ENCODE assay signal across 13 mouse cellular contexts in the genomic region with DNA sequence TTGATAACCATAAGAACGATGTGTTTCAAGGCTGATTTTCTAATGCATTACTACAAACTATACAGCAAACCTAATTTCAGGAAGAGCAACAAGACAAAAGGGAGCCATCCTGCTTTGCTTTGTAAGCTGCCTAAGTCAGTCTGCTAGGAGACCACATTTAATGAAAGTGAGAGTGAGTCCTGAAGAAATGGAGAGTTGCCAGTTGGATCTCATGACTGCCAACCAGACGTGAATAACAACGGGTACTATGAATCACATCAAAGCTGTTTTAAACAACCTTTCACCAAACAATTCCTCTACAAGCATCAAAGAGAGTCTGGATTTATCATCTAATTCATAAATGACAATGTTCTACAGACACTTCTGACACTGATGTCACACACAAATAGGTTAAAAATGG. TPM values are rescaled to one million over a fixed set of nuclear protein-coding genes. Genes with fewer than 3 reads are reported as not detected.
DNase-seq lines count a peak whose midpoint lies in the region; ATAC-seq and TF ChIP-seq lines count a peak whose summit lies in the region.
"Had no signal": no experiment of that assay in that cellular context is flagged by ENCODE, and none has a peak within 500 bp of the region (broad histone marks: within the 10 kb centered on the region; RNA-seq: fewer than 3 reads in every experiment).

No protein-coding gene starts in this region.

- TF ChIP-seq POLR2A in lung, adult 2 months (IDR thresholded peaks at IDR 0.05; ENCODE audit: borderline replicate concordance, extremely low read depth, low read depth, low read length), result no peak
- no peak for TF ChIP-seq POLR2A in myocyte (IDR thresholded peaks at IDR 0.05; ENCODE audit: insufficient read length, low read depth)

- 0 out of 2 replicates have a peak overlapping the region, but pooled peaks have one; percentile 7 for H3K27ac ChIP-seq in heart, postnatal 0 days (ENCODE audit: low read depth)
- H3K27ac ChIP-seq in heart, embryonic 12.5 days (ENCODE audit: poor library complexity, severe bottlenecking), result no peak overlapping the region
- H3K27ac ChIP-seq in lung, postnatal 0 days (ENCODE audit: low read length), result no peak overlapping the region

- no peaks in the 10 kb centered on the region for H3K27me3 ChIP-seq in heart, postnatal 0 days (ENCODE audit: control insufficient read depth, insufficient read depth, low read length)
- no peaks in the 10 kb centered on the region for H3K27me3 ChIP-seq in heart, embryonic 12.5 days (replicated peaks)
- H3K27me3 ChIP-seq in lung, postnatal 0 days (replicated peaks; ENCODE audit: insufficient read depth, low read length), result no peaks in the 10 kb centered on the region
- H3K27me3 ChIP-seq in myocyte (ENCODE audit: control insufficient read depth, insufficient read depth, insufficient read length), result no peaks in the 10 kb centered on the region

- H3ac ChIP-seq in myocyte (ENCODE audit: control insufficient read depth, insufficient read length), result no peak overlapping the region

- DNase-seq in adrenal gland, postnatal 10 days, result peak; percentile 34
- no peak for DNase-seq in adrenal gland, postnatal 4 days (ENCODE audit: low spot score in 2 of 2)
- peak; percentile 65 for DNase-seq in heart, postnatal 0 days (ENCODE audit: low spot score)
- DNase-seq in lung, postnatal 0 days (ENCODE audit: low spot score), result peak; percentile 57
- no peak for DNase-seq in lung, adult 2 months
- DNase-seq: B cell, adult 2 months; cerebellum, adult 11-12 months; embryo, embryonic 11 days; kidney, postnatal 4 days had no signal

- no peaks in the 10 kb centered on the region for H3K79me2 ChIP-seq in myocyte (ENCODE audit: control insufficient read depth, insufficient read depth)

- TF ChIP-seq CTCF in heart, postnatal 0 days (IDR thresholded peaks at IDR 0.05; ENCODE audit: low read depth), result no peak
- no peak for TF ChIP-seq CTCF in lung, postnatal 0 days (IDR thresholded peaks at IDR 0.05)
- no peak for TF ChIP-seq CTCF in lung, adult 2 months (IDR thresholded peaks at IDR 0.05; ENCODE audit: insufficient read depth, low read length)

- H3K4me3 ChIP-seq in heart, postnatal 0 days (ENCODE audit: low read depth, low read length), result no peak overlapping the region
- no peak overlapping the region for H3K4me3 ChIP-seq in heart, embryonic 12.5 days
- H3K4me3 ChIP-seq in lung, postnatal 0 days (ENCODE audit: low read depth, low read length), result no peak overlapping the region
- no peak overlapping the region for H3K4me3 ChIP-seq in lung, adult 2 months (replicated peaks; ENCODE audit: extremely low read depth, low read depth, low read length)
- no peak overlapping the region for H3K4me3 ChIP-seq in myocyte
- H3K4me3 ChIP-seq: erythroblast, embryonic 14.5 days had no signal

- WGBS in heart, postnatal 0 days, result 20% methylated on average over 3 of the region's 3 CpGs
- 41% methylated on average over 3 of the region's 3 CpGs for WGBS in heart, embryonic 12.5 days
- 32% methylated on average over 3 of the region's 3 CpGs for WGBS in lung, postnatal 0 days
- WGBS in lung, adult 2 months, result 22% methylated on average over 3 of the region's 3 CpGs

- no peak overlapping the region for H3K9ac ChIP-seq in heart, postnatal 0 days (replicated peaks; ENCODE audit: low read depth, low read length)
- no peak overlapping the region for H3K9ac ChIP-seq in heart, embryonic 12.5 days
- no peak overlapping the region for H3K9ac ChIP-seq in lung, postnatal 0 days (replicated peaks; ENCODE audit: low read depth)

- H3K4me1 ChIP-seq in heart, postnatal 0 days (ENCODE audit: control insufficient read depth, insufficient read depth), result peaks cover 19% of the 10 kb centered on the region
- peaks cover 46% of the 10 kb centered on the region for H3K4me1 ChIP-seq in heart, embryonic 12.5 days (replicated peaks)
- peaks cover 5% of the 10 kb centered on the region; the same call in 1 of the 2 replicates for H3K4me1 ChIP-seq in lung, postnatal 0 days (ENCODE audit: insufficient read depth, low read depth, low read length)
- peaks cover 7% of the 10 kb centered on the region for H3K4me1 ChIP-seq in lung, adult 2 months (ENCODE audit: control insufficient read depth, insufficient read depth, low read length)

- ATAC-seq in heart, postnatal 0 days (ENCODE audit: insufficient read depth, low read depth), result no peak
- no peak for ATAC-seq in heart, embryonic 12.5 days (ENCODE audit: insufficient number of reproducible peaks, low FRiP score)
- no peak for ATAC-seq in lung, postnatal 0 days
- ATAC-seq in frontal cortex, adult (ENCODE audit: low TSS enrichment), result no peak

- no peak for TF ChIP-seq EP300 in heart, postnatal 0 days (IDR thresholded peaks at IDR 0.05; ENCODE audit: low read depth)
- no peak for TF ChIP-seq EP300 in lung, postnatal 0 days (IDR thresholded peaks at IDR 0.05)

- no peaks in the 10 kb centered on the region for H3K36me3 ChIP-seq in heart, postnatal 0 days (replicated peaks; ENCODE audit: control insufficient read depth, insufficient read depth, low read length)
- no peaks in the 10 kb centered on the region for H3K36me3 ChIP-seq in heart, embryonic 12.5 days
- H3K36me3 ChIP-seq in lung, postnatal 0 days (ENCODE audit: insufficient read depth, low read length), result no peaks in the 10 kb centered on the region
- H3K36me3 ChIP-seq in myocyte (ENCODE audit: control insufficient read depth, insufficient read depth), result no peaks in the 10 kb centered on the region

- no peaks in the 10 kb centered on the region for H3K9me3 ChIP-seq in heart, postnatal 0 days (replicated peaks; ENCODE audit: control insufficient read depth, low read length)
- H3K9me3 ChIP-seq in heart, embryonic 12.5 days (replicated peaks), result no peaks in the 10 kb centered on the region
- no peaks in the 10 kb centered on the region for H3K9me3 ChIP-seq in lung, postnatal 0 days (ENCODE audit: low read length)

- H3K4me2 ChIP-seq in heart, postnatal 0 days (ENCODE audit: low read depth, low read length), result no peak overlapping the region
- no peak overlapping the region for H3K4me2 ChIP-seq in heart, embryonic 12.5 days
- no peak overlapping the region for H3K4me2 ChIP-seq in lung, postnatal 0 days (replicated peaks; ENCODE audit: low read depth, low read length)
- peak overlapping the region; percentile 3 for H3K4me2 ChIP-seq in myocyte (ENCODE audit: low read depth)

TF ChIP-seq in myocyte, 11 proteins besides CTCF, POLR2A, EP300 and RAD21:
- TF ChIP-seq TCF3 (IDR thresholded peaks at IDR 0.05; ENCODE audit: insufficient read length, low read depth), result no peak
- no peak for TF ChIP-seq MAX (IDR thresholded peaks at IDR 0.05; ENCODE audit: low read depth)
- no peak for TF ChIP-seq USF1 (IDR thresholded peaks at IDR 0.05; ENCODE audit: low read depth)
- TF ChIP-seq POLR2AphosphoS2 (IDR thresholded peaks at IDR 0.05; ENCODE audit: insufficient read length, low read depth), result no peak
- no peak for TF ChIP-seq MYOG (IDR thresholded peaks at IDR 0.05; ENCODE audit: control insufficient read depth in 1 of 3, insufficient read depth in 1 of 3, insufficient read length in 2 of 3, low read depth in 2 of 3)
- no peak for TF ChIP-seq REST (IDR thresholded peaks at IDR 0.05; ENCODE audit: insufficient read depth, insufficient read length)
- no peak for TF ChIP-seq CEBPB (IDR thresholded peaks at IDR 0.05; ENCODE audit: insufficient read depth, poor library complexity, severe bottlenecking)
- no peak for TF ChIP-seq SRF (IDR thresholded peaks at IDR 0.05; ENCODE audit: control insufficient read depth, insufficient read length, low read depth)
- no peak for TF ChIP-seq MYOD1 (IDR thresholded peaks at IDR 0.05; ENCODE audit: control insufficient read depth in 1 of 3, insufficient read length in 2 of 3, low read depth in 2 of 3)
- no peak for TF ChIP-seq TCF12 (IDR thresholded peaks at IDR 0.05; ENCODE audit: insufficient read depth, poor library complexity, severe bottlenecking)
- no peak for TF ChIP-seq E2F4 (IDR thresholded peaks at IDR 0.05; ENCODE audit: insufficient read depth)

RNA-seq across cellular contexts. Expression of gene Zfp277, which starts 11.6 kb away (rescaled TPM):
- total RNA-seq in adrenal gland, postnatal 10 days (2021), result 10 to 100 TPM; 17.1 to 21.5 TPM
- 10 to 100 TPM; 27.6 to 32.3 TPM for total RNA-seq in adrenal gland, postnatal 4 days (2021)
- 17.9 and 23.4 TPM in 2 replicates for total RNA-seq in heart, postnatal 0 days (2014; rRNA removed; ENCODE audit: low replicate concordance)
- polyA plus RNA-seq in heart, postnatal 0 days (2015; fragmentation: Nextera tagmentation; extraction: Ambion mirVana), result 22.5 and 24.9 TPM in 2 replicates
- polyA plus RNA-seq in heart, embryonic 12.5 days (2016; fragmentation: Nextera tagmentation; extraction: Ambion mirVana), result 25.6 and 30.2 TPM in 2 replicates
- 25.8 and 30.1 TPM in 2 replicates for polyA plus RNA-seq in lung, postnatal 0 days (2015; fragmentation: Nextera tagmentation; extraction: Ambion mirVana)
- 3.5 and 6.1 TPM in 2 replicates for polyA plus RNA-seq in lung, adult 2 months (2012; rRNA removed)
- polyA plus RNA-seq in myocyte (2012; fragmentation: generic; extraction: Trizol), result 12.0 TPM

RNA-seq across cellular contexts. Expression of gene Dock4, which starts 11.7 kb away (rescaled TPM):
- 10 to 100 TPM; 16.2 to 28.5 TPM for total RNA-seq in adrenal gland, postnatal 10 days (2021)
- total RNA-seq in adrenal gland, postnatal 4 days (2021), result 10 to 100 TPM; 26.5 to 29.6 TPM
- 6.1 and 9.2 TPM in 2 replicates for total RNA-seq in heart, postnatal 0 days (2014; rRNA removed; ENCODE audit: low replicate concordance)
- 4.2 and 4.4 TPM in 2 replicates for polyA plus RNA-seq in heart, postnatal 0 days (2015; fragmentation: Nextera tagmentation; extraction: Ambion mirVana)
- polyA plus RNA-seq in heart, embryonic 12.5 days (2016; fragmentation: Nextera tagmentation; extraction: Ambion mirVana), result 7.3 and 10.1 TPM in 2 replicates
- polyA plus RNA-seq in lung, postnatal 0 days (2015; fragmentation: Nextera tagmentation; extraction: Ambion mirVana), result 18.5 and 23.4 TPM in 2 replicates
- polyA plus RNA-seq in lung, adult 2 months (2012; rRNA removed), result 19.7 and 21.9 TPM in 2 replicates
- polyA plus RNA-seq in myocyte (2012; fragmentation: generic; extraction: Trizol), result 0.73 TPM

Comparison
In these comparisons a context has a peak if more than half of its experiments do, and no peak if none do; other contexts are left out.
1. DNase-seq: peak in adrenal gland, postnatal 10 days (single experiment), heart, postnatal 0 days (single experiment) and lung, postnatal 0 days (single experiment); none in adrenal gland, postnatal 4 days (0 of 2) and lung, adult 2 months (single experiment).